Comparison of ENCODE assay signal across 23 mouse cellular contexts in genomic region chr17:87583575-87583974, GRCm38 (mm10).
"Had no signal": no experiment of that assay in that cellular context is flagged by ENCODE, and none has a peak within 500 bp of the region (broad histone marks: within the 10 kb centered on the region; RNA-seq: fewer than 3 reads in every experiment).

No protein-coding gene starts in this region.

- DNase-seq: kidney, adult 18-20 months; kidney, adult 9 months; kidney, postnatal 14 days; kidney, postnatal 4 days; layer of hippocampus, postnatal 36 days; left cerebral cortex, postnatal 4 days; liver, postnatal 0 days; lung, postnatal 14 days; right cerebral cortex, adult 18-20 months; right cerebral cortex, postnatal 14 days; right cerebral cortex, postnatal 4 days; thymus, postnatal 25 days had no signal

- H3K27me3 ChIP-seq: limb, embryonic 12.5 days; limb, embryonic 15.5 days; lung, embryonic 15.5 days; midbrain, embryonic 12.5 days; midbrain, embryonic 15.5 days; neural tube, embryonic 12.5 days; neural tube, embryonic 15.5 days had no signal

- H3K27ac ChIP-seq: left cerebral cortex, adult 2 months; limb, embryonic 12.5 days; limb, embryonic 15.5 days; liver, embryonic 14.5 days; lung, embryonic 15.5 days; midbrain, embryonic 12.5 days; midbrain, embryonic 15.5 days; neural tube, embryonic 12.5 days; neural tube, embryonic 15.5 days had no signal

- H3K9me3 ChIP-seq: limb, embryonic 15.5 days; lung, embryonic 15.5 days; midbrain, embryonic 15.5 days; neural tube, embryonic 12.5 days; neural tube, embryonic 15.5 days had no signal

- ATAC-seq: liver, postnatal 0 days; midbrain, embryonic 15.5 days had no signal

- H3K36me3 ChIP-seq: limb, embryonic 12.5 days; limb, embryonic 15.5 days; lung, embryonic 15.5 days; midbrain, embryonic 12.5 days; midbrain, embryonic 15.5 days; neural tube, embryonic 12.5 days; neural tube, embryonic 15.5 days had no signal

- H3K4me3 ChIP-seq: left cerebral cortex, adult 2 months; limb, embryonic 12.5 days; limb, embryonic 15.5 days; lung, embryonic 15.5 days; megakaryocyte, embryonic 14.5 days; midbrain, embryonic 12.5 days; midbrain, embryonic 15.5 days; neural tube, embryonic 12.5 days; neural tube, embryonic 15.5 days had no signal

- H3K4me1 ChIP-seq: limb, embryonic 12.5 days; limb, embryonic 15.5 days; lung, embryonic 15.5 days; megakaryocyte, embryonic 14.5 days; midbrain, embryonic 12.5 days; midbrain, embryonic 15.5 days; neural tube, embryonic 12.5 days; neural tube, embryonic 15.5 days had no signal

- H3K4me2 ChIP-seq: limb, embryonic 12.5 days; limb, embryonic 15.5 days; liver, embryonic 11.5 days; lung, embryonic 15.5 days; midbrain, embryonic 12.5 days; midbrain, embryonic 15.5 days; neural tube, embryonic 12.5 days; neural tube, embryonic 15.5 days had no signal

- H3K9ac ChIP-seq: limb, embryonic 12.5 days; limb, embryonic 15.5 days; liver, embryonic 14.5 days; liver, postnatal 0 days; lung, embryonic 15.5 days; midbrain, embryonic 12.5 days; midbrain, embryonic 15.5 days; neural tube, embryonic 12.5 days; neural tube, embryonic 15.5 days had no signal
